Mouse (Mus musculus) spleen, adult 2 months (tissue): ENCODE results near the gene Rnase11.

ENCODE experiments used
- CTCF ChIP-seq: fragments of 200-500 bp; IDR thresholded peaks from 2 replicates; pipeline ENCODE4 v1.5.1; 2011; ENCODE audit warnings: mild to moderate bottlenecking, inconsistent platforms; ENCODE audit not compliant: insufficient read depth, insufficient read length, insufficient replicate concordance; ENCODE audit errors: extremely low read depth
- POLR2A ChIP-seq: fragments of 200-500 bp; IDR thresholded peaks from 2 replicates; pipeline ENCODE4 v1.6.1; 2011; ENCODE audit warnings: low read depth, low read length, inconsistent platforms

DNA sequence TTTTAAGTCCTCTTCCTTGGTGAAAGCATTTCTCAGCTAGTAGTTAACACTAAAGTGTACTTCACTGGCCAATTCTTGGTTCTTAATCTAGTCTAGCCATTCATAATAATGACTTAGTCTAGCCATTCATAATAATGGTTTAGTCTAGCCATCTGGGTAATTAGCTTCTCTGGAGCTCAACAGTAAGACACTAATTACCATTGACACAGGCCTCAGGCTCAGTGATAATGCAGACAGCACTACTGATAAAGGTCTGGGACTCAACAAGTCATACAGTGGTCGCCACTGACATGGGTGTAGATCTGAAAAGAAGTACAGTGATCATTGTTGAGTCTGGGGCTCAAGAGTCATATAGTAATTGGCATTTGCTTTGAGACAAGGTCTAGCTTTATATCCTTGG, 25.1 kb downstream of the Rnase11 start:
- TF ChIP-seq POLR2A: no peak
- TF ChIP-seq CTCF: no peak
